Mouse (Mus musculus) CH12.LX (cell line): ENCODE results near the gene Hhex.

ENCODE experiments used
- CTCF ChIP-seq, 2 experiments: IDR thresholded peaks in 1 of 2; conservative IDR thresholded peaks in 1 of 2; 2 replicates each; pipeline ENCODE4 v1.5.1; 2011 to 2012; ENCODE audit warnings: low read depth in 2 of 2, low read length in 2 of 2, improper control_type of control experiment in 1 of 2, inconsistent platforms in 1 of 2, mild to moderate bottlenecking in 1 of 2, moderate library complexity in 1 of 2
- EP300 ChIP-seq: IDR thresholded peaks from 2 replicates; pipeline ENCODE4 v1.6.1; 2011; ENCODE audit warnings: low read length, improper control_type of control experiment
- KAT2A ChIP-seq: IDR thresholded peaks from 2 replicates; pipeline ENCODE4 v1.6.1; 2012; ENCODE audit warnings: low read length, improper control_type of control experiment, inconsistent platforms; ENCODE audit not compliant: insufficient replicate concordance
- MEF2A ChIP-seq: IDR thresholded peaks from 2 replicates; pipeline ENCODE4 v1.6.1; 2014; ENCODE audit warnings: low read depth, mild to moderate bottlenecking, inconsistent platforms, low read length, improper control_type of control experiment, borderline replicate concordance
- MXI1 ChIP-seq: IDR thresholded peaks from 2 replicates; pipeline ENCODE4 v1.6.1; 2011; ENCODE audit warnings: mild to moderate bottlenecking, low read depth, low read length, improper control_type of control experiment
- MYC ChIP-seq: IDR thresholded peaks from 2 replicates; pipeline ENCODE4 v1.6.1; 2011; ENCODE audit warnings: low read depth, mild to moderate bottlenecking, improper control_type of control experiment, low read length
- NRF1 ChIP-seq: IDR thresholded peaks from 2 replicates; pipeline ENCODE4 v1.6.1; 2014; ENCODE audit warnings: low read depth, mild to moderate bottlenecking, inconsistent platforms, low read length, improper control_type of control experiment, moderate library complexity
- POLR2A ChIP-seq: IDR thresholded peaks from 2 replicates; pipeline ENCODE4 v1.6.1; 2011; ENCODE audit warnings: low read depth, mild to moderate bottlenecking, improper control_type of control experiment, low read length
- SIN3A ChIP-seq: IDR thresholded peaks from 2 replicates; pipeline ENCODE4 v1.6.1; 2012; ENCODE audit warnings: low read length, improper control_type of control experiment, inconsistent platforms
- TBP ChIP-seq: conservative IDR thresholded peaks from 2 replicates; pipeline ENCODE4 v1.6.1; 2011; ENCODE audit warnings: low read depth, low read length, improper control_type of control experiment
- USF1 ChIP-seq: IDR thresholded peaks from 2 replicates; pipeline ENCODE4 v1.6.1; 2014; ENCODE audit warnings: low read depth, mild to moderate bottlenecking, inconsistent platforms, low read length, improper control_type of control experiment
- ZC3H11A ChIP-seq: IDR thresholded peaks from 2 replicates; pipeline ENCODE4 v1.6.1; 2012; ENCODE audit warnings: low read depth, mild to moderate bottlenecking, inconsistent platforms, low read length, improper control_type of control experiment
- ZKSCAN1 ChIP-seq: IDR thresholded peaks from 2 replicates; pipeline ENCODE4 v1.6.1; 2012; ENCODE audit warnings: low read depth, inconsistent platforms, low read length, improper control_type of control experiment, borderline replicate concordance
- ZNF384 ChIP-seq: IDR thresholded peaks from 2 replicates; pipeline ENCODE4 v1.6.1; 2012; ENCODE audit warnings: low read depth, low read length, improper control_type of control experiment, inconsistent platforms

DNA sequence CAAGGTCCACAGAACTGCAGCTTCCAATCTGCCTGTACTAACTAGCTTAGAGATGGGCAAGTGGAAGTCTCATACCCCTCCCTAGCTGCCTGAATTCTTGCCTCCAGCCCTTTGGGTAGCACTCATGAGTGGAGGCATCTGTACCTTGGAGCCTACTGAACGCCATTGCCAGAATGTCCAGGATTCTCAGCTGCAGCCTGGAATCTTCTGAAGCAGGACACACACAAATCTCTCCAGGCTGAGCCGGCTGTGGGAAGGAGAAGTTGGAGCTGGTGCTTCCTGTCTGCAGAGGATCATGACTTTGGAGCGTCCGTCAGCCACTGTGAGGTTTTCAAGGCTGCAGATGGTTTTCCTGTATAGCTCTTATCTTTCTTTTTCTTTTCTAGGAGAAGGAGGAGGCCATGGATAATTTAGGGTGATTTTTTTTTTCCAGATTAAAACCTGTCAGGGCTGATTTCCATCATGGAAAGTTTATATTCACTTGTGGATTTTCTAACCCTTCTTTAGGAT, 9.1 kb downstream of the Hhex start:
- TF ChIP-seq TBP: no peak
- no peak for TF ChIP-seq MXI1
- no peak for TF ChIP-seq CTCF (conservative IDR thresholded peaks at IDR 0.05 in 1 of 2, IDR thresholded peaks at IDR 0.05 in 1 of 2; ENCODE audit: low read depth in 2 of 2, low read length in 2 of 2)
- no peak for TF ChIP-seq MEF2A
- no peak for TF ChIP-seq POLR2A
- TF ChIP-seq KAT2A: no peak
- TF ChIP-seq ZNF384: no peak
- TF ChIP-seq EP300: no peak
- TF ChIP-seq ZKSCAN1: no peak
- no peak for TF ChIP-seq MYC
- TF ChIP-seq NRF1: no peak
- TF ChIP-seq SIN3A: no peak
- no peak for TF ChIP-seq USF1
- TF ChIP-seq ZC3H11A: no peak
